Mouse (Mus musculus) mature B cell (primary cell): ENCODE measurements at regions not wholly inside any gene's neighbourhood (a gene's known extent, or its start where the extent isn't known, plus 50 kb on each side); places are given as distances from the start of the nearest gene placed in this dataset.

Experiments
- in situ Hi-C: fragments of 300-500 bp; cut with MboI; formaldehyde crosslinking; loops from 2 replicates; pipeline ENCODE4 v1.14.3; 2019

GRCm38 (mm10) chr4:71409867-71410266 lies 347.9 kb downstream of the Gm11232 start:
- in situ Hi-C loops: no loop called here

- in situ Hi-C loops: no loop called here
These were observed 367.3 kb downstream of the Gm11232 start for GRCm38 (mm10) chr4:71390444-71390843.

GRCm38 (mm10) chr4:71369276-71369675 lies 388.5 kb downstream of the Gm11232 start:
- in situ Hi-C loops: no loop called here

- in situ Hi-C loops: no loop called here
These were observed 394.0 kb downstream of the Gm11232 start for GRCm38 (mm10) chr4:71363761-71364160.

- in situ Hi-C loops: no loop called here
These were observed 400.1 kb downstream of the Gm11232 start for GRCm38 (mm10) chr4:71357626-71358025.

- in situ Hi-C loops: no loop called here
These were observed 401.1 kb downstream of the Gm11232 start for GRCm38 (mm10) chr4:71356714-71357113.

GRCm38 (mm10) chr4:71356310-71356709 lies 401.5 kb downstream of the Gm11232 start:
- in situ Hi-C loops: no loop called here

- in situ Hi-C loops: no loop called here
These were observed 405.9 kb downstream of the Gm11232 start for GRCm38 (mm10) chr4:71351880-71352279.

GRCm38 (mm10) chr4:71343068-71343467 lies 414.7 kb downstream of the Gm11232 start:
- in situ Hi-C loops: no loop called here

GRCm38 (mm10) chr4:71338582-71338981 lies 419.2 kb downstream of the Gm11232 start:
- in situ Hi-C loops: no loop called here

- in situ Hi-C loops: no loop called here
These were observed 425.1 kb downstream of the Gm11232 start for GRCm38 (mm10) chr4:71332672-71333071.

GRCm38 (mm10) chr4:71332018-71332417 lies 425.7 kb downstream of the Gm11232 start:
- in situ Hi-C loops: no loop called here

GRCm38 (mm10) chr4:71316605-71317004 lies 441.2 kb downstream of the Gm11232 start:
- in situ Hi-C loops: no loop called here

GRCm38 (mm10) chr4:71307176-71307612 lies 450.6 kb downstream of the Gm11232 start:
- in situ Hi-C loops: no loop called here

- in situ Hi-C loops: no loop called here
These were observed 451.1 kb downstream of the Gm11232 start for GRCm38 (mm10) chr4:71306690-71307089.

GRCm38 (mm10) chr4:71295716-71296115 lies 462.0 kb downstream of the Gm11232 start:
- in situ Hi-C loops: loop anchor here (25.0 kb wide), 1 partner anchor 917 kb away; the partner anchor contains the start of gene Tle1

- in situ Hi-C loops: loop anchor here (25.0 kb wide), 1 partner anchor 921 kb away; the partner anchor contains the start of gene Tle1
These were observed 466.0 kb downstream of the Gm11232 start for GRCm38 (mm10) chr4:71291741-71292149.

- in situ Hi-C loops: loop anchor here (25.0 kb wide), 1 partner anchor 921 kb away; the partner anchor contains the start of gene Tle1
These were observed 466.5 kb downstream of the Gm11232 start for GRCm38 (mm10) chr4:71291111-71291740.

GRCm38 (mm10) chr4:71283147-71283546 lies 474.6 kb downstream of the Gm11232 start:
- in situ Hi-C loops: loop anchor here (25.0 kb wide), 1 partner anchor 929 kb away; the partner anchor contains the start of gene Tle1

GRCm38 (mm10) chr4:71279710-71280109 lies 478.1 kb downstream of the Gm11232 start:
- in situ Hi-C loops: loop anchor here (25.0 kb wide), 1 partner anchor 933 kb away; the partner anchor contains the start of gene Tle1

GRCm38 (mm10) chr4:71259897-71260296 lies 497.9 kb downstream of the Gm11232 start:
- in situ Hi-C loops: no loop called here

GRCm38 (mm10) chr4:71230497-71230872 lies 527.3 kb downstream of the Gm11232 start:
- in situ Hi-C loops: no loop called here

- in situ Hi-C loops: no loop called here
These were observed 527.8 kb downstream of the Gm11232 start for GRCm38 (mm10) chr4:71229796-71230496.
